Mouse (Mus musculus) limb, embryonic 15.5 days (tissue): ENCODE measurements around the gene Oard1. TPM values are rescaled to one million over a fixed set of nuclear protein-coding genes. Genes with fewer than 3 reads are reported as not detected.
A peak's percentile ranks its signal among the peaks of the same experiment; 100 is the strongest.

Experiments used
- ATAC-seq: fragments of 200-750 bp; cut with Nextera tagmentation; 2 replicates; pipeline ENCODE4 v1.8.0; 2017; ENCODE audit warnings: low read depth, moderate TSS enrichment; ENCODE audit not compliant: insufficient number of reproducible peaks, low FRiP score, low TSS enrichment
- H3K27ac ChIP-seq: fragments of 300-500 bp; sonication (generic); 2 replicates; pipeline ENCODE4 v1.5.1; 2015; ENCODE audit warnings: moderate library complexity, mild to moderate bottlenecking, inconsistent platforms
- H3K27me3 ChIP-seq: fragments of 300-500 bp; sonication (generic); 2 replicates; pipeline ENCODE4 v1.6.1; 2015; ENCODE audit warnings: inconsistent platforms
- H3K36me3 ChIP-seq: fragments of 300-500 bp; sonication (generic); 2 replicates; pipeline ENCODE4 v1.6.1; 2015; ENCODE audit warnings: inconsistent platforms
- H3K4me1 ChIP-seq: fragments of 300-500 bp; sonication (generic); 2 replicates; pipeline ENCODE4 v1.6.1; 2015; ENCODE audit warnings: inconsistent platforms
- H3K4me2 ChIP-seq: fragments of 300-500 bp; sonication (generic); 2 replicates; pipeline ENCODE4 v1.6.1; 2015; ENCODE audit warnings: mild to moderate bottlenecking, inconsistent platforms
- H3K4me3 ChIP-seq: fragments of 300-500 bp; sonication (generic); 2 replicates; pipeline ENCODE4 v1.5.1; 2015; ENCODE audit warnings: mild to moderate bottlenecking, inconsistent platforms
- H3K9ac ChIP-seq: fragments of 300-500 bp; sonication (generic); 2 replicates; pipeline ENCODE4 v1.6.1; 2015; ENCODE audit warnings: inconsistent platforms
- H3K9me3 ChIP-seq: fragments of 300-500 bp; sonication (generic); 2 replicates; pipeline ENCODE4 v1.6.1; 2016; ENCODE audit warnings: inconsistent platforms
- WGBS: fragments of 180-500 bp; shearing (Covaris S2); methylation state at CpG from one replicate; pipeline ENCODE4 v1.1.7; 2015; 5-methylcytosine and 5-hydroxymethylcytosine counted together
- polyA plus RNA-seq: library from polyadenylated mRNA; unstranded; fragments of >200 nt; fragmentation: Nextera tagmentation; extraction: Ambion mirVana; gene quantifications from 2 replicates; pipeline ENCODE4 v1.2.1, GENCODE M21; 2015

Gene Oard1
- polyA plus RNA-seq, 1 experiment from 2014 or later: 38.4 TPM

DNA sequence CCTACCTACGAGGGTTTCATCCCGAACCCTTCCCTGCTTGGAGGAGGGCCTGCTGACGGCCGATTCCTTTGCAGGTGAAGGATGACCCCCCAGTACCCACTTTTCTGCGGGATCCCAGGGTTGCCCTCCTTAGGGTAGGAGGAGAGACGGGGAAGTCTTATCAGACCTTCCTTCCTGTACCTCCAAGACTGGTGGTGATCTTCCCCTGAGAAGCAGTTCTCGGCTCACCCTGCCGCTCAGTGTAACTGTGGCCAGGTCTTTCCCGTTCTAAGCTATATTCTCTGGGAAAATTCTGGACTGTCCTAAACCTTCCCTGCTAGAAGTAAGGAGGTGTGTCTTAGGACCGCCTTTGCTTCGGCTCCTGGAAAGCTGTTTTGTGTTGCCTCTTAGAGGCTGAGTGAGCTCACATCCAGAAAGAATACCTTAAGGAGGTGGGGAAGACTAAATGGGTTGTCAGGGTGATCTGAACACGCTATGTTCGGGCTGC, 528 bp downstream of the Oard1 start:
- Histone ChIP-seq H3K36me3 (peaks cover 24% of the 10 kb centered on the region), H3K4me2 (peak overlapping the region; percentile 51), H3K27me3 (no peaks in the 10 kb centered on the region), H3K27ac (peak overlapping the region; percentile 100), H3K9ac (peak overlapping the region; percentile 61), H3K9me3 (no peaks in the 10 kb centered on the region), H3K4me3 (peak overlapping the region; percentile 87), H3K4me1 (peaks cover 23% of the 10 kb centered on the region)
- WGBS: under 1% methylated on average over 13 of the region's 13 CpGs
- 0 out of 2 replicates have a peak, but pooled peaks have one; percentile 4 for ATAC-seq

DNA sequence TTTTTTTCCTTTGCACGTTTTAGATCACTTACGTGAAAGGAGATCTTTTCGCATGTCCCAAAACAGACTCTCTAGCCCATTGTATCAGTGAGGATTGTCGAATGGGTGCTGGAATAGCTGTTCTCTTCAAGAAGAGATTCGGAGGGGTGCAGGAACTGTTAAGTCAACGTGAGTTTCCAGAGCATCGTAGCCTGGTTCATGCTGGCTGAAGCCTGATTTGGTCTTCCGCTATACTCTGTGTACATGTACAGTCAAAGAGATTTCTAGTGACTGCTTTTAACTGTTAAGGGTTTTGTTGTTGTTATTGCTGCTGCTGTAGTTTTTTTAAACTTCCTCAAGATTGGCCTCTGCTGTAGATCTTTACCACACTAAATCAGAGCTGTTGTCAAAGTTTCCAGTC, 1.4 kb downstream of the Oard1 start:
- Histone ChIP-seq H3K4me1 (peaks cover 23% of the 10 kb centered on the region), H3K27me3 (no peaks in the 10 kb centered on the region), H3K4me2 (peak overlapping the region; percentile 51), H3K36me3 (peaks cover 33% of the 10 kb centered on the region), H3K27ac (peak overlapping the region; percentile 100), H3K9me3 (no peaks in the 10 kb centered on the region), H3K4me3 (peak overlapping the region; percentile 87), H3K9ac (0 out of 2 replicates have a peak overlapping the region, but pooled peaks have one; percentile 61)
- no peak for ATAC-seq
- 35% methylated on average over 8 of the region's 8 CpGs for WGBS

DNA sequence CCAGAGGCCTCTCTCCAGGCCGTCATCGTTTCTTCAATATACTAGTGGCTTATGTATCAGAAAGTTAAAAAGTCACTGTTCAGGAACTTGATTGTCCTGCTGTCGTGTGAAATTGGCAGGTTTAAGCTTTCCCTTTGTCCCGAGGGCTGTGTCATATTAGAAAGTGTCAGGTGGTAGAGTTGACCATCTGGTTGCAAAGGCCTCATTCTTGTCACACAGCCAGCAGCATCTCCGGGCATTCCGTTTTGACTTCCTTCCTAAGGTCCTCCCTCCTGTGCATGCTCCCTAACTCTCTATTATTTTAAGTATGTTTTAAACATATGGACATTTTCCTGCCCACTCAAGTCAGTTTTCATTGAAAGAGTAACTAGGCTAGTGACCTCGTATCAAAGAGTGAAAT, 6.2 kb downstream of the Oard1 start:
- H3K4me3 ChIP-seq: no peak overlapping the region
- no peaks in the 10 kb centered on the region for H3K9me3 ChIP-seq
- no peak overlapping the region for H3K9ac ChIP-seq
- H3K4me2 ChIP-seq: no peak overlapping the region
- peaks cover 47% of the 10 kb centered on the region for H3K36me3 ChIP-seq
- no peak overlapping the region for H3K27ac ChIP-seq
- H3K4me1 ChIP-seq: peaks cover 8% of the 10 kb centered on the region
- H3K27me3 ChIP-seq: no peaks in the 10 kb centered on the region
- WGBS: 64% methylated on average over 7 of the region's 7 CpGs
- ATAC-seq: no peak

DNA sequence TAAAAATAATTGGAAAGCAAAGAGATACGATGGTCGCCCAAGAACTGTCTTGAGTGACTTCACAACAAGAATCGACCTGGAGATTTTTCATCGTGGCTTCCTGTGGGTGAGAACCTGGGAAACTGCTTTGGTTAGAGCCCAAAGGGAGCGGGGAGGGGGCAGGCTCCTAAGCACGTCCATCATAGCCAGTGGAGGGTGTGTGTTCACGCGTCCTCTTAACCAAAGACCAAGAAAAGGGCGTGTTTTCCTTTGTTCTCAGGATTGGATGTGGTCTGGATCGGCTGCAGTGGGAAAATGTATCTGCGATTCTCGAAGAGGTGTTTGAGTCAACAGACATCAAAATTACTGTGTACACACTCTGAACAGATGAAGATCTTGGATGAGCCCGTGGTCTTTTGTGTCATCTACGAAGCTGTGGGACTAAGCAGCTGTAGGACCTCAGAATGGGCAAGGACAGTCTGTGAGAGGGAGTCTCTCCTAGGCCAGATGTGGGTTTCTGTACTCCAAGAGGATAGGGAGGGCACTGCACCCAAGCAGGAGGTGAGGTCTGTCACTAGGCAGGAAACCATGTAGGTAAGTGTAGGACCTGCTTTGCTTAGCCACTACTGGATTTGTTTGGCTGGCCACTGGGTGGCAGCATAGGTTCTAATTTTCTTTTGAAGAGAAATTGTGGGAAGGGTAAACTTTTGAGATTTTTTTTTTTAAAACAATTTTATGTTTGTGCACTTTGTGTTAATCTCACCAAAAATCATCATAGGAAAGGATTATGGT, 6.8 kb downstream of the Oard1 start:
- H3K9ac ChIP-seq: no peak overlapping the region
- H3K4me3 ChIP-seq: no peak overlapping the region
- no peaks in the 10 kb centered on the region for H3K9me3 ChIP-seq
- peaks cover 2% of the 10 kb centered on the region; the same call in 1 of the 2 replicates for H3K4me1 ChIP-seq
- no peak overlapping the region for H3K4me2 ChIP-seq
- peak overlapping the region; percentile 29 for H3K27ac ChIP-seq
- WGBS: 87% methylated on average over 14 of the region's 14 CpGs
- no peaks in the 10 kb centered on the region for H3K27me3 ChIP-seq
- no peak for ATAC-seq
- peaks cover 47% of the 10 kb centered on the region for H3K36me3 ChIP-seq

DNA sequence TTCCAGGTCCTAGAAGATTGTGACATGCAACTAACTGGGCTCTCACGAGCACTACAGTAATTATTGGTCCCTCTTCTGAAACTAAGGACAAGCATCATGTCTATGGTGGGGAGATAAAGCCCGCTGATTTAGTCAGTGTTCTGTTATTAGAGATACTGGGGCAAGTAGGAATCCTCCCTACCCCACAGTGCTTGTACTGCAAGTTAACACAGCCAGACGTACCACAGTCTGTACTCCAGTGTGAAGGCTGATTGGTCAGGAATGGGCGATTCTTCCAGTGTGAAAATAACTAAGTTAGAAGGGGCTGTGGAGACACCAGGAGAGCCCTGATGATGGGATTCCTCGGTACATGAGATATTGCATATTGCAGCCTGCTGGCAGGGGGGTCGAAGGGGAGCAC, 7.7 kb downstream of the Oard1 start:
- no peak for ATAC-seq
- no peak overlapping the region for H3K27ac ChIP-seq
- H3K27me3 ChIP-seq: no peaks in the 10 kb centered on the region
- H3K4me1 ChIP-seq: no peaks in the 10 kb centered on the region
- peaks cover 43% of the 10 kb centered on the region for H3K36me3 ChIP-seq
- 88% methylated on average over 6 of the region's 6 CpGs for WGBS
- no peaks in the 10 kb centered on the region for H3K9me3 ChIP-seq
- H3K9ac ChIP-seq: no peak overlapping the region
- no peak overlapping the region for H3K4me2 ChIP-seq
- no peak overlapping the region for H3K4me3 ChIP-seq

DNA sequence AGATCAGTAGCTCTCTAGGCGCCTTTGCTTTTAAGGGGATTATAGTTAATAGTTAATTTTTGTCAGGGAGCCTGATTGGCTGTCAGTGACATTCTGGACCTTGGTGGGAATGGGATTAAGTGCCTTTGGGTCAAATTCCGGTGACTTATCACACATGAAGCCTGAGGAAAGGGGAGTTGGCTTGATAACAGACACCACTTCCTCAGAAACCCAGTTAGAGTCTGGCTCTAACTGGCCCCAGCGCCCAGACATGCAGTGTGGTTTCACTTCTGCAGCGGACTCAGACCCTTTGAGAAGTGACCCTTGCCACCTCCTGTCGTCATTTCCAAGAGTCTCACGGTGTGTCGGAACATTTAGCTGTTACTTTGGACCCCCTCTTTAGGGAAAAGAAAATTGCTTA, 8.4 kb downstream of the Oard1 start:
- peaks cover 40% of the 10 kb centered on the region for H3K36me3 ChIP-seq

DNA sequence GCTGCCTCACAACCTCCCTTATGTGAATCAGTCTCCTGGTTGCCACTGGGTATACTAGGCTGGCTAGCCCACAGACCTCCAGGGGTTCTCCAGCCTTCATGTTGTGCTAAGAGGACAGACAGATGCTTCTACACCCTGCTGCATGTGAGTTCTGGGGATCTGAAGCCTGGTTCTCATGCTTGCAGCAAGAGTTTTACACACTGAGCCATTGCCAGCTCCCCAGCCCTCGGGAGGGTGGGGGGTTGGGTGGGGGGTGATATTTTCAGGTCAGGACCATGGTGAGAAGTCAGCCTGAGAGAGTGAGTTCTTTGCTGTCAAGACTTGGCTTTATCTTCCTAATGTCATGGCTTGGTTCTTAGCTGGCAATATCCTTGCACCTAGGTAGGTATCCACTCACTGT, 9.0 kb downstream of the Oard1 start:
- Histone ChIP-seq H3K27me3 (no peaks in the 10 kb centered on the region), H3K4me3 (no peak overlapping the region), H3K27ac (no peak overlapping the region), H3K4me2 (no peak overlapping the region), H3K36me3 (peaks cover 36% of the 10 kb centered on the region), H3K9ac (no peak overlapping the region), H3K4me1 (no peaks in the 10 kb centered on the region), H3K9me3 (no peaks in the 10 kb centered on the region)
- WGBS: 79% methylated on average over 1 of the region's 1 CpGs
- no peak for ATAC-seq

More for the DNA sequence above, 8.4 kb downstream of the Oard1 start:
- Histone ChIP-seq H3K4me3 (no peak overlapping the region), H3K4me2 (no peak overlapping the region), H3K9ac (no peak overlapping the region), H3K9me3 (no peaks in the 10 kb centered on the region), H3K4me1 (no peaks in the 10 kb centered on the region), H3K27ac (no peak overlapping the region), H3K27me3 (no peaks in the 10 kb centered on the region)
- WGBS: 81% methylated on average over 7 of the region's 7 CpGs
- ATAC-seq: no peak

DNA sequence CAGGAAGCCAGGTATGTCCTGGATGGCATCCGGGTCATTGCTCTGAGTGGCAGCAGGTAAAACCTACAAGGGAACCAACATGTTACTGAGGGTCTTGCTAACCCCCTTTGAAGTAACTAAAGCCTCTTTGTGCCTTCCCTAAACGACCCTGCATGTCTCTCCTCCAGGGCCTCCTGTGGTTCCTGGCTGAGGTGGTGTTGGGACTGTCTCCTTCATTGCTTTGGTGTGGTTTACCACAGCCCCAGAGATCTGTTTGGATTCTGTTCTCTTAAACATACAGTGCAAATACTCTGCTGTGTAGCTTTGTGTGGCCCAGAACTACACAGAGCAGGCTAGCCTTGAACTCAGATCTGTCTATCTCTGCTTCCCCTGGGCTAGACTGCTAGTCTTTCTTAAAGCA, 9.8 kb downstream of the Oard1 start:
- WGBS: 68% methylated on average over 2 of the region's 2 CpGs
- no peaks in the 10 kb centered on the region for H3K4me1 ChIP-seq
- H3K36me3 ChIP-seq: peaks cover 30% of the 10 kb centered on the region
- no peak overlapping the region for H3K4me3 ChIP-seq
- H3K9ac ChIP-seq: no peak overlapping the region
- H3K4me2 ChIP-seq: no peak overlapping the region
- ATAC-seq: no peak
- H3K9me3 ChIP-seq: no peaks in the 10 kb centered on the region
- no peak overlapping the region for H3K27ac ChIP-seq
- H3K27me3 ChIP-seq: no peaks in the 10 kb centered on the region

DNA sequence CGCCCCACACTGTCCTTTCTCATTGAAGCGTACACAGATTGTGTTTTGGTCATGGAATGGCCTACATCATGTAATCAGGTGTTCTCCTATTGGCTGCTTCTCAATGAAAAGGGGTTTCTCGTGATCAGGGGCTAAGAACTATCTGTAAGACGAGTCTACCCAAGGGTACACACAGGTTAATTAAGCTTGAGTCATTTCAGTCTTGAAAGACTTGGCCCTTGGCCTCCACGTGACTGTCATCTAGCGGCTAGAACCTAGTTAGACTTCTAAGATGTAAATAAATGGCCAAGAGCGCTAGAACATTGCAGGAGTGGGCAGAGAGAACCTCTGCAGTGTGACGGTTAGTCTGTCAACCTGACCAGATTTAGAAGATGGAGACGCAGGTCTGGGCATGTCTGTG, 14.4 kb downstream of the Oard1 start:
- WGBS: 86% methylated on average over 9 of the region's 9 CpGs
- Histone ChIP-seq H3K9me3 (no peaks in the 10 kb centered on the region), H3K9ac (no peak overlapping the region), H3K4me3 (no peak overlapping the region), H3K36me3 (no peaks in the 10 kb centered on the region), H3K4me1 (peaks cover 18% of the 10 kb centered on the region), H3K27ac (no peak overlapping the region), H3K4me2 (no peak overlapping the region), H3K27me3 (no peaks in the 10 kb centered on the region)
- no peak for ATAC-seq

DNA sequence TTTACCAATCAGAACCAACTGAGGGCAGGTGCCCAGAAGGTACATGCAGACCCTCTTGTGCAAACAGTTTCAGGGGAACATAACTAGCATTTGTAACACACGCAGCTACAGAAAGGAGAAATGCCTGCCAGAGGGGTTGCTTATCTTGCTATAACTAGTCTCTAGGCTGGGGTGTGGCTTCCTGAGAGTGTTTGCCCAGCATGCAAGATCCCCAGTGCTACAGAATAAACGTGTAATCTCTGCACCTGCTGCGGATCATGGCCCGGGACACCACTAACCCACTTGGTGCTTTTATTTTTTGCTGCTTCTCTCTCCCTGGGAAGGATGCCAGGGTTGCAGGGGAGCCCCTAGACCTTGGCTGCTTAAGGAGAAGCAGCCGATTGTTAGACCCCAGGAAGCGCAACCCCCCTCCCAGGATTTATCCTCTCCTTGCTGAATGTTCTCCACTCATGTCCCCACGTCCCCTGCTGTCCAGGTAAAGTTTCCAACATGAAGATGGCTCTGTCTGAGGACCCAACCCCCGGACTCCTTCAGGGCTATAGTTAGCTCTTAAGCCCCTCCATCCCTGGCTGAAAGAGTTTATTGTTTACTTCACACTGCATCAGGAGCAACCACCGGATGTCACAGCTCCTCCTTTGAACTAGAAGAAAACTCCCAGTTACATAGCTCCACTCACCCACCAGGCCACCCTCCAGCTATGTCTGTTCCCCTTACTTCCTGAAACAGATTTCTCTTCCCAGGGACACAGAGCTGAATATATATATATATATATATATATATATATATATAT, 16.2 kb downstream of the Oard1 start:
- Histone ChIP-seq H3K9me3 (no peaks in the 10 kb centered on the region), H3K27me3 (no peaks in the 10 kb centered on the region), H3K4me2 (no peak overlapping the region), H3K36me3 (no peaks in the 10 kb centered on the region), H3K9ac (no peak overlapping the region), H3K4me1 (peaks cover 23% of the 10 kb centered on the region), H3K4me3 (no peak overlapping the region), H3K27ac (no peak overlapping the region)
- ATAC-seq: no peak
- WGBS: 37% methylated on average over 9 of the region's 9 CpGs

DNA sequence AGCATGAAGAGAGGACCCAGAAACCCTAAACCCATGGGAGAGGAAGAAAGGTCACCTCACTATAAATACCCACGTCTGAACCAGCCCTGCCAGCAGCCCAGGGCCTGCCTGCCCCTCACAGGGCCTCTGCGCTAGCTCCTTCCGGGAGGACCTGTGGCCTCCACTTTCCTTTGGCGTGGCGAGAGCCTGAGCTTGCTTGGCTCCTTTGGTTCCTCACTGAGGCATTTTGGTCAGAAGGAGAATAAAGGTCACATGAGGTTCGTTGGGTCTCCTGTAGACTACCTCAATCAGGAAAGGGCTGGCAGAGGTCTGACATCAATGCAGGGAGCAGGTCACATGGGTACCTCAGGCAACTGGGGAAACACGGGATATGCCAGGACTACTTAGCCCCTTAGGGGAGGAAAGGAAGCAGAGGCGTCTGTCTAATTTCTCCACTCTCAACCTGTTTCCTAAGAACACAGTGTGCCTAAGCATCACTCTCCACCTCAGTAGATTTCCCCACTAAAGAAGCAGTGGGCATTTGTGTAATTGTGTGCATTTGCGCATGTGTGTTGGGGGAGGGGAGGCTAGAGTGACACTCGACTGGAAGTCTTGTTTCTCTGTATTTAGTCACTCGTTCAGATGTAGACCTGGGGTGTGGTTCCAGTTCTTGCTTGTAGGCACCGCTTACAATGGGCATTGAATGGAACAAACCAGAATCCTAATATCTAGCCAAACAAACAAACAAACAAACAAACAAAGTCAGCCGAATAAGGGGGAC, 17.4 kb downstream of the Oard1 start:
- H3K27ac ChIP-seq: no peak overlapping the region
- WGBS: 56% methylated on average over 13 of the region's 13 CpGs
- ATAC-seq: no peak

More for the DNA sequence above, 17.4 kb downstream of the Oard1 start:
- Histone ChIP-seq H3K4me3 (no peak overlapping the region), H3K4me2 (no peak overlapping the region), H3K9ac (no peak overlapping the region), H3K4me1 (peaks cover 23% of the 10 kb centered on the region), H3K27me3 (no peaks in the 10 kb centered on the region), H3K36me3 (no peaks in the 10 kb centered on the region), H3K9me3 (no peaks in the 10 kb centered on the region)
